Mouse (Mus musculus) embryonic facial prominence, embryonic 15.5 days (tissue): ENCODE results near the gene Cog2. TPM values are rescaled to one million over a fixed set of nuclear protein-coding genes. Genes with fewer than 3 reads are reported as not detected.
A peak's percentile ranks its signal among the peaks of the same experiment; 100 is the strongest.

Experiments
- ATAC-seq: fragments of 200-750 bp; cut with Nextera tagmentation; 2 replicates; pipeline ENCODE4 v1.8.0; 2017; ENCODE audit warnings: low read depth, moderate TSS enrichment; ENCODE audit not compliant: insufficient number of reproducible peaks, low FRiP score, low TSS enrichment
- H3K27ac ChIP-seq: fragments of 300-500 bp; sonication (generic); replicated peaks from 2 replicates; pipeline ENCODE4 v1.5.1; 2015; ENCODE audit warnings: mild to moderate bottlenecking, inconsistent platforms
- H3K27me3 ChIP-seq: fragments of 300-500 bp; sonication (generic); 2 replicates; pipeline ENCODE4 v1.6.1; 2015; ENCODE audit warnings: inconsistent platforms
- H3K36me3 ChIP-seq: fragments of 300-500 bp; sonication (generic); 2 replicates; pipeline ENCODE4 v1.6.1; 2015; ENCODE audit warnings: mild to moderate bottlenecking, inconsistent platforms
- H3K4me1 ChIP-seq: fragments of 300-500 bp; sonication (generic); 2 replicates; pipeline ENCODE4 v1.6.1; 2015; ENCODE audit warnings: inconsistent platforms
- H3K4me2 ChIP-seq: fragments of 300-500 bp; sonication (generic); replicated peaks from 2 replicates; pipeline ENCODE4 v1.6.1; 2015; ENCODE audit warnings: mild to moderate bottlenecking, inconsistent platforms
- H3K4me3 ChIP-seq: fragments of 300-500 bp; sonication (generic); replicated peaks from 2 replicates; pipeline ENCODE4 v1.5.1; 2015; ENCODE audit warnings: mild to moderate bottlenecking, inconsistent platforms
- H3K9ac ChIP-seq: fragments of 300-500 bp; sonication (generic); 2 replicates; pipeline ENCODE4 v1.6.1; 2015; ENCODE audit warnings: inconsistent platforms
- H3K9me3 ChIP-seq: fragments of 300-500 bp; sonication (generic); replicated peaks from 2 replicates; pipeline ENCODE4 v1.6.1; 2016; ENCODE audit warnings: inconsistent platforms
- WGBS: fragments of 180-500 bp; shearing (Covaris S2); methylation state at CpG from one replicate; pipeline ENCODE4 v1.1.7; 2015; 5-methylcytosine and 5-hydroxymethylcytosine counted together
- polyA plus RNA-seq: library from polyadenylated mRNA; unstranded; fragments of >200 nt; fragmentation: Nextera tagmentation; extraction: Ambion mirVana; gene quantifications from 2 replicates; pipeline ENCODE4 v1.2.1, GENCODE M21; 2015

The Cog2 gene
- polyA plus RNA-seq, 1 experiment from 2014 or later, result 40.5 TPM

DNA sequence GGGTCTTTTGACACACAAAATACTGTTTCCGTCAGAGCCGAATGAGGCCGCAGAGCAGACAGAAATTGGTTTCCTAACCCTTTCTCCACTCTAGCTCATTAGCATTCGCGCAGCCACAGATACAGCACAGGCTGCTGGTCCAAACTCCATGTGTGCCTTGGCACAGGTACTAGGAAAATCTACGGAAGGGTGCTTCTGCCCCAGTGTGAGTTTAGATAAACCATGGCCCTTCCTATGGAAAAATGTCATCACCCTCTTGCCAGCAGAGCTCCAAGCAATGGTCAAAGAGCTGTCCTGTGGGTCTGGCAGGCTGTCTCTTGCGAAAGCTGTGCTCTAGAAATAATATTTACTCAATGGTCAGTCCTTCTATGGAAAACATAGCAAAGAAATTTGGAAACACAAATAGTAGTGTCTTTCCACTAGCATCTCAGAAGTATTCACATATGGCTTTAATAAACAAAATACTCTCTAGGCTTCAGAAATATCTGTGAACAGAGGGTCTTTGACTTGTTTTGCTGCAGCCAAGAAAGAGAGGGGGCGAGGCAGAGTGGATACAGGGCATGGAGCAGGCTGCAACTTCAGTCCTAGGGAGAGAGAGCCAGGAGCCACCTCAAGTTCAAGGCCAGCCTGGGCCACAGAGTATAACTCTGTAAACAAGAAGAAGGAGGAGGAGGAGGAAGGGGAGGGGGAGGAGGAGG, 51.3 kb downstream of the Cog2 start:
- Histone ChIP-seq H3K4me2 (no peak overlapping the region), H3K9me3 (no peaks in the 10 kb centered on the region), H3K27me3 (no peaks in the 10 kb centered on the region), H3K9ac (no peak overlapping the region), H3K27ac (peak overlapping the region; percentile 83), H3K36me3 (no peaks in the 10 kb centered on the region), H3K4me3 (no peak overlapping the region), H3K4me1 (peaks cover 30% of the 10 kb centered on the region)
- WGBS, result 49% methylated on average over 8 of the region's 8 CpGs
- peak; percentile 34; the same call in 1 of the 2 replicates for ATAC-seq

DNA sequence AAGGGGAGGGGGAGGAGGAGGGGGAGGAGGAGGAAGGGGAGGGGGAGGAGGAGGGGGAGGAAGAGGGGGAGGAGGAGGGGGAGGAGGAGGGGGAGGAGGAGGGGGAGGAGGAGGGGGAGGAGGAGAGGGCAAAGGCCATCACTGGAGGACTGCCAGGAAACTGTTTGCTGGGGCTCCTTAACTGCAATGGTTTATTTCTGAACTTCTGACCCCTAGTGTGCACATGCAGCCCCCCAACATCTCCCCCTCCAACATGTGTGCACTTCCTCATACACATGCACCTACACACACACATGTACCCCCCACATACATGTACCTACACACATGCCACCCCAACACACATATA, 51.8 kb downstream of the Cog2 start:
- no peak overlapping the region for H3K4me2 ChIP-seq
- H3K9ac ChIP-seq, result no peak overlapping the region
- no peaks in the 10 kb centered on the region for H3K9me3 ChIP-seq
- ATAC-seq, result no peak
- 0 out of 2 replicates have a peak overlapping the region, but pooled peaks have one; percentile 65 for H3K27ac ChIP-seq
- no peaks in the 10 kb centered on the region for H3K27me3 ChIP-seq
- H3K4me3 ChIP-seq, result no peak overlapping the region
- peaks cover 30% of the 10 kb centered on the region for H3K4me1 ChIP-seq
- H3K36me3 ChIP-seq, result no peaks in the 10 kb centered on the region

DNA sequence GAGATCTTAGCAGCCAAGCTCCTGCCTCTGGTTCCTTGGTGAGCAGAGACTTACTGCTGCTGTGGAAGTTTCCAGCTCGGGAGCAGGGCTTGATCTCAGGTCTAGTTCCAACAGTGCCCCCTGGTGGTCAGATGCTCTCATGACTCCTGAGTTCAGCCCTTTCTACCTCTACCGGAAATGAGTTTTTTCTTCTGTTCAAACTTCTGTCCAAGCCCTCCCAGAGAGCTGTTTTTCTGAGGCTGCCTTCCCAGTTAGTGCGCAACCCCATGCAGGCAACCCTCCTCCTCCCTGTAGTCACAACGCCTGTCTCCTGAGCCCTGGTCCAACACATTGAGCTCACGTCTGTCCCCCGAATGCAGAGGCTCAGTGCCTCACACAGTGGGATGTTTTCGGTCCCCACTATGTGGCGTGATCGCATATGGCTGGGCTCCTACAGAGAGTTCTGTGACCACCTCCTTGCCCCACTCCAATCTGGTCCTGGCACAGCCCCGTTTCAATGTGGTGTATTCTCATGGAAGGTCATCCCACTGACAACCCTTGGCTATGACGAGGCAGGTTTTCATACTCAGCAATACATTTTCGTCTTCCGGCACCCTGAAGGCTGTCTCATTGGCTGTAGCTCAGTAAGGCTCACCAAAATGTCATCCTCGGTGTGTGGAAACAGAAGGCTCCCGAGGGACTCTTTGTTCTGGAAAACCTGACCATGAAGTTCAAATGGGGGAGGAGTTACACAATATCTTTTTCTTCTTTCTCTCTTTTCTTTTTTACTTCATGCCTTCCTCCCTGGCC, 53.2 kb downstream of the Cog2 start:
- Histone ChIP-seq H3K36me3 (no peaks in the 10 kb centered on the region), H3K9ac (no peak overlapping the region), H3K4me1 (peaks cover 30% of the 10 kb centered on the region), H3K27me3 (no peaks in the 10 kb centered on the region), H3K4me2 (no peak overlapping the region), H3K9me3 (no peaks in the 10 kb centered on the region), H3K27ac (peak overlapping the region; percentile 65), H3K4me3 (no peak overlapping the region)
- no peak for ATAC-seq
- 60% methylated on average over 15 of the region's 15 CpGs for WGBS

DNA sequence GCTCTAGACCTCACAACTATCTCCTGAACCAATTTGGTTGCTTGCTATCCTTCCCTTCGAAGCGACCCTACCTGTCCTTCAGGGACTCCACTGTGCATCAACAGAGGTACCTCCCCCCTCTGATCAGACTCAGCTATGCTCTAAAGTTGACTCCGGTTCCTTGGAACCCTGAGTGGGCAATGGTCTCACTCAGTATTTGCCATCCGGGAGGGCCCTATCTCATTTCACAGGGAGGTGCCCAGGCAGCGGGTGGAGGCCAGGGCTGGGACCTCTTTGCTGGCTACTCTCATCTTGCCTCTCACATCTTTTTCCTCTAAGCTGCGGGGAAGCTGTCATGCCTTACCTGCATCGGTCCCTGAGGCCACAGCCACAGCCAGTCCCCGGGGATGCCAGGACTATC, 55.2 kb downstream of the Cog2 start, which contains the start of gene Capn9:
Gene Capn9, plus strand, starts transcription at position 301 of the 400 bp plus-strand sequence.
- Histone ChIP-seq H3K27me3 (no peaks in the 10 kb centered on the region), H3K4me3 (no peak within 1 kb of the TSS), H3K9ac (no peak within 1 kb of the TSS), H3K27ac (no peak within 1 kb of the TSS), H3K4me2 (no peak within 1 kb of the TSS), H3K4me1 (peaks cover 28% of the 10 kb centered on the region), H3K9me3 (no peaks in the 10 kb centered on the region), H3K36me3 (no peaks in the 10 kb centered on the region)
- no peak for ATAC-seq
- WGBS, result 92% methylated on average over 8 of the region's 8 CpGs

DNA sequence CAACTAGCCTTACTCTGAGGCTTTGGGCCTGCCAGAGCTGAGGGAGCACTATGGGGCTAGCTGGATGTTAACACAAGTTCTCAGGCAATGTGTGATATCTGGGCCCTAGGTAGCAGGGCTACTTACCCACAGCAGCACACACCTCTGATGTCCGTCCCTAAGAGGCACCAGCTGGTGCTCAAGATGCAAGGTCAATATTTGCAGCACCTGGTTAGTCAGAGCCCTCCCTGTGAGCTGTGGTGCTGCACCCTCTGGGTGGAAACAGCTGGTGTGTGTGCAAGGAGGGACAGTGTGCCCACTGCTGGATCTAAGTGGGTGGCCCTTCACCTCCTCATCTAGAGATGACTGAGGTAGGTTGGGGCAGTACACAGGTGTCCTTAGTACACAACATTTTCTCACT, 56.2 kb downstream of the Cog2 start:
- Histone ChIP-seq H3K9ac (no peak overlapping the region), H3K4me3 (no peak overlapping the region), H3K9me3 (no peaks in the 10 kb centered on the region), H3K27me3 (no peaks in the 10 kb centered on the region), H3K36me3 (no peaks in the 10 kb centered on the region), H3K4me1 (peaks cover 19% of the 10 kb centered on the region), H3K27ac (no peak overlapping the region), H3K4me2 (no peak overlapping the region)
- no peak for ATAC-seq
- 74% methylated on average over 1 of the region's 1 CpGs for WGBS

DNA sequence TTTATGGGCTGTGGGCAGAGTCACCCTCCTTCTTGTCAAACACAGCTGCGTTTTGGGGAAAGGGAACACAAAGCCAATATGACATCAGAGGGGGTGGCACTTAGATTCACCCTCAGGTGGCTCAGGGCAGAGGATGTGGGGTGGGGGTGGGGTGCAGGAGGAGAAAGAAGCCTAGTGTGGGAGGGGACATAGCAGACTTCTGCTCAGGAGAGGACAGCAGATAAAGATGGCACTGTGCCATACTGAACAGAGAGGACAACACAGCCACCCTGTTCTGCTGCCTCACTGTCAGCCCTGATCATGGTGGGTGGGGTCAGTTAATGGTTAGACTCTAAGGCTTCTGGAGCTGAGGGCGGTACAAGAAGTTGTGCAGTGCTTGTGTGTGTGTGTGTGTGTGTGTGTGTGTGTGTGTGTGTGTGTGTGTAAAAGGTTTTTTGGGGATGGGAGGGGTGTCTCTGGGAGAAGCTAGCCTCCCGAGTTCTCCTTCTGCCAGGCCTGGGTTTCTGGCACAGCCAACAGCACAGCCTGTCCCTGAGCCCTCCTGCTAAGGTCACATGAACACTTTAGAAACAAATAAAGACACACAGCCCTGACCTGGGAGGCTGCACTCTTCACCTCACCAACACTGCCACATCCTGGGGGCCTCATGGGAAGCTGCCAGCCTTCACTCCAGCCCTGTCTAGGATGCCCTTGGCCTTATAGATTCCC, 65.3 kb downstream of the Cog2 start:
- Histone ChIP-seq H3K36me3 (no peaks in the 10 kb centered on the region), H3K4me3 (no peak overlapping the region), H3K27ac (no peak overlapping the region), H3K4me1 (peaks cover 6% of the 10 kb centered on the region), H3K9ac (no peak overlapping the region), H3K9me3 (no peaks in the 10 kb centered on the region), H3K4me2 (no peak overlapping the region), H3K27me3 (no peaks in the 10 kb centered on the region)
- ATAC-seq, result no peak; the same call in 1 of the 2 replicates
- 30% methylated on average over 3 of the region's 3 CpGs for WGBS

DNA sequence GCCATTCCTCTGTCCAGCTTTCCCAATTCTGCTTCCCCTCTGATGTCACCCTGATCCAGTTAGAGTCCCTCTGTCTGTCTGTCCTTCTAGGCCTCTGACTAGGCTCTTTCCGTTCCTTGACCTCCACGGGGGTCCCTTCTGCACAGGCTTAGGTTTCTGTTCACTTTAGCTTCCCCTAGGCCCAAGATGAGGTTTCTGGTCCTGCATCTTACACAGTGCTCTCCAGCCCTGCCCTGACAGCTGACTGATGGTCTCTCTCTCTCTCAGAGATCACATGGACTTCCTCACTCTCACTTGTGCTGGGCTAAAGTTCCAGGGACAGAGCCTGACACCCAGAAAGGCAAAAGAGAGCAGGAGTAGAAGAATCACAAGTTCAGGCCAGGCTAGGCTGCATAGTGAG, 66.0 kb downstream of the Cog2 start:
- 90% methylated on average over 2 of the region's 2 CpGs for WGBS
- Histone ChIP-seq H3K4me1 (peaks cover 6% of the 10 kb centered on the region), H3K9ac (no peak overlapping the region), H3K27me3 (no peaks in the 10 kb centered on the region), H3K9me3 (no peaks in the 10 kb centered on the region), H3K4me3 (no peak overlapping the region), H3K27ac (no peak overlapping the region), H3K4me2 (no peak overlapping the region), H3K36me3 (no peaks in the 10 kb centered on the region)
- no peak for ATAC-seq

DNA sequence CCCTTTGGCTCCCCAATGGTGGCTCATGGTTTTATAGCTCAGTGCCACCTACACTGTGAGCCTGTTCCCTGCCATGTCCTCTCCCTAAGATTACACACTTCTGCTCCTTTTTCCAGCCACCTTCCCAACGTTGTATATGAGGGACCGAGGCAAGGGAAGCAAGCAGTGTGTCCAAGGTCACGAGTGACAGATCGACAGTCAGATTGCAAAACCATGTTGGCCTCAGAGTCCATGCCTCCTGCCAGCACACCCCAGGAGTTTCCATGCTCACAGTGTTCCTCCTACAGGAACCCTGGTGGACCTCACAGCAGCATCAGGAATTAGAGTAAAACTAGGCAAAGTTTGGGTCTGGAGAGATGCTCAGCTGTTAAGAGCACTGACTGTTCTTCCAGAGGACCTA, 68.8 kb downstream of the Cog2 start:
- no peaks in the 10 kb centered on the region for H3K9me3 ChIP-seq
- H3K4me2 ChIP-seq, result no peak overlapping the region
- ATAC-seq, result no peak
- no peak overlapping the region for H3K4me3 ChIP-seq
- no peaks in the 10 kb centered on the region for H3K27me3 ChIP-seq
- H3K4me1 ChIP-seq, result peaks cover 6% of the 10 kb centered on the region
- no peak overlapping the region for H3K27ac ChIP-seq
- WGBS, result 80% methylated on average over 4 of the region's 4 CpGs
- H3K36me3 ChIP-seq, result no peaks in the 10 kb centered on the region
- no peak overlapping the region for H3K9ac ChIP-seq

Other genes starting within 250 kb of the Cog2 start
- gene Pgbd5, start 81.1 kb upstream of the Cog2 start, polyA plus RNA-seq, result 2.0 and 2.1 TPM in 2 replicates
- gene Agt, start 48.9 kb downstream of the Cog2 start, polyA plus RNA-seq, result 3.0 and 4.2 TPM in 2 replicates
- gene Capn9, start 55.3 kb downstream of the Cog2 start, polyA plus RNA-seq, result 0.25 and 0.55 TPM in 2 replicates
- gene 2310022B05Rik, start 142.6 kb downstream of the Cog2 start, polyA plus RNA-seq, result 37.3 and 38.6 TPM in 2 replicates
- 39.7 and 41.2 TPM in 2 replicates for gene Ttc13, start 201.2 kb downstream of the Cog2 start, polyA plus RNA-seq
- 19.4 and 21.6 TPM in 2 replicates for gene Arv1, start 201.4 kb downstream of the Cog2 start, polyA plus RNA-seq
- 5.4 and 6.6 TPM in 2 replicates for gene Fam89a, start 231.1 kb downstream of the Cog2 start, polyA plus RNA-seq